Mouse (Mus musculus) heart, postnatal 36 days (tissue): ENCODE measurements around the gene Fscn3. TPM values are rescaled to one million over a fixed set of nuclear protein-coding genes. Genes with fewer than 3 reads are reported as not detected.

ENCODE experiments used
- DNase-seq, 2 experiments: peaks; one replicate each; pipeline ENCODE4 v3.0.0; 2021 to 2022
- intact Hi-C: fragments of 180-260 bp; cut with DNase I; formaldehyde crosslinking; loops from one replicate; pipeline ENCODE4 v1.15.1; 2025
- total RNA-seq, 2 experiments: library from RNA; stranded (reverse); gene quantifications; 2 replicates each; pipeline ENCODE4 v1.2.3; 2021

Gene Fscn3
- total RNA-seq: not detected

DNA sequence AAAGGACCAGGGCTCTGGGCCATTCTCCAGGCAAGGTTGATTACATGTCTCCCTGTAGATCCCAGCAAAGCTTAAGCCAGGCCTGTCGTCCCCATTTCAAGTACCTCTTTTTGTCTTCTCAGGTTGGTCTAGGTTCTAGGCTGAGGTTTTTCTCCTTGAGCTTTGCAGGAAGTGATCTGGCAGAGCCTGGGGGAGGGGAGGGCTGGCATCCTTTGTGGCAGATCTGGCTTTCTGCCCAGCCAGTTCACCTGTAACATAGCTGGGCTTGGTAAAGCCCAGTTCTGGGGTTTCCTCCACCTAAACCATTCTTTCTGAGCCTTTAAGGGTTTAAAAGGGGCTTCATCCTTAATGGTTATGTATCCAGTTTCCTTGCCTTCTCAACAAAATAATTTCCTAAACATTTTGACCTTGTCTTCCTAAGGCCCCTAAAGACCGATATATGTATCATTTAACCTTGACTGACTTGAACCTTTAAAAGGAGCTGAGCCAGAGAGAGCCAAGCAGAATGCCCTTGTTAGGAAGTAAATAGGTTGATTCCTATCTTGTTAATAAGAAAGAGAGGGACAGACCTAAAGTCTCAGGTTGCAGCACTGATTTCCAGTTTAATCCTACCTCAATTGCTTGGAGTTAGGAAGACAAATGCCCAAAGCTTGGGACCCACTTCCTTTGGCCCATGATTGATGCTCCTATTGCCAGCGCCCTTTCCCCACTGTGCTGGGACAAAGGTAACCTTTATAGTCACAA is at the start of gene Fscn3:
Gene Fscn3, plus strand, starts transcription at position 694 of the 744 bp plus-strand sequence.
- DNase-seq: no peak
- intact Hi-C loops: loop anchor here (10.0 kb wide), 1 partner anchor 198 kb away; no protein-coding TSS in a partner anchor

GRCm38 (mm10) chr6:28381983-28382382 is 45.6 kb upstream of the Fscn3 start:
- intact Hi-C loops: no loop called here
- DNase-seq: no peak

DNA sequence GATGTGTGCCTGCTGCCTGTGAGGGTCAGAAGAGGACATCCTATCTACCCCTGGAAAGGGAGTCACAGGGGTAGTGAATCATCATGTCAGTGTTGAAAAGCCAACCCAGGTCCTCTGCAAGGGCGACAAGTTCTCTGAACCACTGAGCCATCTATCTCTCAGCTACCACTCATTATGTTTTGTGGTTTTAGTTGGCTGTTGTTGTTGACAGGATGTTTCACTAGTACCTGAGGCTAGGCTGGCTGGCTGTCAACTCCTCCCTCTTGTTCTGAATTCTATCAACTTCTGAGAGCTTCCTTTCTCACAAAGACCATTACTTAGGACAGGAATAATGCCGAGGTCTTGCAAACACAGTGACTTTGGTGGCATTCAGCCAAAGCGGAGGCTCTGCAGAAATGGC is 42.4 kb upstream of the Fscn3 start:
- no peak for DNase-seq
- intact Hi-C loops: no loop called here

DNA sequence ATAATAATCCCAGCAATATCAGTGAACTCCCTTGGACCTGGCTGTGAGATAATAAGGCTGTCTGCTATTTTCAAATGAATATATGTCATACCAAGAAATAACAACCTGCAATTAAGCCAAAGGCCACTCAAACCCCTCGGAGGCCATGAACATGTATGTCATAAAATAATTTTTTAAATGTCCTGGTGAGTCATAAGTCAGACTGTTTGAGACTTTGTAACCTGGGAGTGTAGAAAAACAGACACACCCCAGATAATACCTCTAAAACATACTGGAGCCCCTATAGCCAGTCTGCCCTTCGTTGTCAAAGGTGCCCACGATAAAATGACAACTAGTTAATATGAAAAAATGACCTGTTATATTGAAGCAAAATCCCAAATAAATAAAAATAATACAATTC is 38.6 kb upstream of the Fscn3 start:
- no peak for DNase-seq
- intact Hi-C loops: no loop called here

DNA sequence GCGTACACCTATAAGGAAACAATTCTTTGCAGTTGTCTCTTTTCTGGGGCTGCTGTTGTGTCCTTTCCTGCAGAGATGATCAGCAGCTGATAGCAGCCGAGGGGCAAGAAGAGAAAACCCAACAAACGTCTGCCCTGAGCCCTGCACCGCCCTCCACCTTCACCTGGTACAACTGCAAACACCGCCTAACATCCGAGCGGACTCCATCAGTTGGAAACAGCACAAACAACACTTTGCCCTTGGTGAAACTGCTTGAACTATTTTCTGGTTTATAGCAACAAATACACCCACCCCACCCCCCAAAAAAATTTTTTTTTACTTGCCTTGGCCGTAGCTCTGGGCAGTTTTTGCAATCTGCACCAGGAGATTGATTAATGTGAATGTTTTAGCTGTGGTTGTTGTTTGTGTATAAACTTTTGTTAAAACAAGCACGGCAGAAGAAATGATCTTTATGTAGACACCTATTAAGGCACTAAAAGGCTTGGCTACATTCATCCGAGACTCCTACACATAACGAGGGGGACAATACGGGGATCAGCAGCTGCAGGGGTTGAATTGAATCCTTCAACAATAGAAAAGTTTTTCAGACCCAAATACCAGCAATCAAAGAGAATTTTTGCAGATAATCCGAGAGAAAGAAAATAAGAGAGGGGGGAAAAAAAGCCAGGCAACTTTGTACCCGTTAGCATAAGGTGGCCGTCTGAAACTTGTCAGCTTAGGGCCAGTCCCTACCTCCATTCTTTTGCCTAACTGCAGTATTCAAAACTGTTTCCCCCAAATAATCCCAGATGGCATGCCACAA is 31.3 kb upstream of the Fscn3 start:
- DNase-seq: no peak
- intact Hi-C loops: no loop called here

DNA sequence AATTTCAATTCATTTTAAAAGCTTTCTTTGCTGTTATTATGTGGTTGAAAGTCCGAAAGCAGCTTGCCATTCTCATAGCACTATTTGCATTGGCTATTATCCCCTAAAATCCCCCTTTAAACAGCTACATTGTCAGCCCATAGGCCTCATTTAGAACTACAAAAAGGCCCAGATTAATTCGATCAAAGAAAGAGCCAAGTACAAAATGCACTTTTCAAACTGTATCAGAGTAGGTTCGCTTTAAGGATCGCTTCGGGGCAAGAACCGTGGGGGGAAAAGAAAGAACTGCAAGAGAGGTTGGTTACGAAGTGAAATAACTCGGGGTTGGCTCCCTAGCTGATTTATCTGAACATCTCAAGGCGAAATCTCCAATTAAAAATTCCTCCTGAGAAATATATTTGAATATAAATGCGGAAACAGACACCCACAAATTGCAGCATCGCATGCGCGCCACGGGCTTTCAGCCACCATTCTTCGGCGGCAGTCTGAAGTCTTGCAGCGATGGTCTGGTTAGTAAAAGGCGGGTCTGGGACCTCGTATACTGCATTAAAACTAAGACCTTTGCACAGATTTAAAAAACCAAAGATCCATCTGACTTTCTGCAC is 30.6 kb upstream of the Fscn3 start:
- intact Hi-C loops: no loop called here
- no peak for DNase-seq

DNA sequence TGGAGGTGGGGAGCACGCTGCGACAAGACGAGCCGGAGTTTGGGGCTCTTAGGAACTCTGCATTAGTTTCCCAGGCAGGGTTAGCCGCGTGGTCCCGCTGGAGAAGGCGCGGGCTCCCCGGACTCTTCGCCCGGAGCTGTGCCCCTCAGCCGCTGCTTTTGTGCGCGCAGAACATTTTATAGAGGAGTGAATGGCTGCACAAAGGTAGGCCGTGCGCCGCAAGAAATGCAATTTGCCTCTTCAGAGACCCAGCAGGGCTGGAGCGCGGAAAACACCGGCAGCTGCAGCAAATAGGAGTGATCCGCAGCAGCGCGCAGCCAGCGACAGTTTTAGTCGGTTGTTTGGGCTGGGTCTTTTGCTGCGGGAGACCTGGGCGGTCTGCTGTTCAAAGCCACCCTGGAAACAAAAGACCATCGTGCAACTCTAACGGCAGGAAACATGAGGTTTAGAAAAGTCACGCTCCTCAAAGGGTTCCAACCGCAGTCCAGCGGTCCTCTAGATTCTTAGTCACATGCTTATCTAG is 29.8 kb upstream of the Fscn3 start, which contains the start of gene Zfp800:
Gene Zfp800, minus strand, starts transcription at position 325 of the 523 bp plus-strand sequence.
- intact Hi-C loops: no loop called here
- DNase-seq: peak in 1 of 2 experiments; percentile 6

GRCm38 (mm10) chr6:28398726-28399125 is 28.9 kb upstream of the Fscn3 start:
- intact Hi-C loops: no loop called here
- DNase-seq: no peak

GRCm38 (mm10) chr6:28399791-28400190 is 27.8 kb upstream of the Fscn3 start:
- no peak for DNase-seq
- intact Hi-C loops: no loop called here

- intact Hi-C loops: no loop called here
These were observed 17.5 kb upstream of the Fscn3 start for GRCm38 (mm10) chr6:28410053-28410452.

GRCm38 (mm10) chr6:28411236-28411635 is 16.4 kb upstream of the Fscn3 start:
- no peak for DNase-seq
- intact Hi-C loops: no loop called here

More at GRCm38 (mm10) chr6:28410053-28410452, 17.5 kb upstream of the Fscn3 start:
- DNase-seq: peak; percentile 37 to 58

DNA sequence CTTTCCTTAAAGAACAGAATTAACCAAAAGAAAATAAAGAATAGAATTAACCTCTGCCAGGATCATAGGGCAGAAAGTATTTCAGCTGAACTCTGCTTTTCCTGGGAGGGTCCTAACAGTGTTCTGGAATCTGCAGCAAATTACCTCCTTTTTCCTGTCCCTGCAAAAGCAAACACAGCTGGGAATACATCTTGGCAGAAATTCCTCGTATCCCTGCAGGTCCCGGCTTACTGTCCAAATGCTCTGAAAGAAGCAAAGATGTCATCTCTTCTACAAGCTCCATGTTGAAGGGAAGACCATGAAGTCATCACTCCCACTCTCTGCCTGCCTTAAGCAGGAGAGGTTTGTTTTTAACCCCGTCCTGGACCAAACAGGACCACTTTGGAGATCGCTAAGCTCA is 10.6 kb upstream of the Fscn3 start:
- peak; percentile 20 to 41 for DNase-seq
- intact Hi-C loops: no loop called here

GRCm38 (mm10) chr6:28418449-28418848 is 9.1 kb upstream of the Fscn3 start:
- DNase-seq: peak; percentile 89

GRCm38 (mm10) chr6:28419673-28420072 is 7.9 kb upstream of the Fscn3 start:
- intact Hi-C loops: loop anchor here (5.0 to 10.0 kb wide), 3 partner anchors 58 to 205 kb away; partner anchors contain the start of gene Snd1
- DNase-seq: no peak

More at GRCm38 (mm10) chr6:28418449-28418848, 9.1 kb upstream of the Fscn3 start:
- intact Hi-C loops: no loop called here

DNA sequence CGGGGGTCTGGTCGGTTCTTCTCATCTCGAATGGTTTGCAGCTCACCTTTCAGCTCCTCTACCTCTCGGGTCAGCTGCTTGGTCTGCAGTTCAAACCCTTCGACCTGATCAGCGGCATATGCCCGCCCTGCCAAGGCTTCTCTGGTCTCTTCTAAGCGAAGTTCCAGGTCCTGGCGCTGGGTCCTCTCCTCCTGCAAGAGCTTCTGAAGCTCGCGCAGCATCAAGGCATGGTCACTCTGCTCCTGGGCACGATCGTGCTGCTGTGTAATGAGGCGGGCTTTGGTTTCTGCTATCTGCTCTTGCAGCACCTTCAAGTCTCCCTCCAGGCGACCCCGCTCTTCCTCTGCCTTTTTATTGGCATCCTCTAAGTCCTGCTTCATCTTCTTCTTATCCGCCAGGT is 7.2 kb upstream of the Fscn3 start:
- no peak for DNase-seq
- intact Hi-C loops: loop anchor here (5.0 to 10.0 kb wide), 3 partner anchors 57 to 204 kb away; partner anchors contain the start of gene Snd1

DNA sequence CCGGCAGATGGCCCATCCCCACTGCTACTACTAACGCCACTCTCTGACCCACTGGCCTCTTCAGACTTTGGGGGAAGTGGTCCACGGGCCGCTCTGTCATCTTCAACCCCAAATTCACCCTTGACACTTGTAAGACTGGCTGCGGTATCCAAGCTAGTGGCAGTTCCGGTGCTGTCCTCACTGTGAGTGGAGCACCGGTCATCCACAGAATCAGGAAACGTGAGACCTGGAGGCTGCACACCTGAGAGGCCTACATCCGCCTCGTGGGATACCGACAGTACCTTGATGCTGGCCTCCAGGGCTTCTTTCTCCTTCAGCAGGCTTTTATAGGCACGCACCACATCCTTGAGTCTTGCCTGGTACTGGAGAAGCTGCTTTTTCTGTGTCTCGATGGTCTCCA is 6.7 kb upstream of the Fscn3 start:
- DNase-seq: no peak
- intact Hi-C loops: loop anchor here (5.0 to 10.0 kb wide), 3 partner anchors 56 to 204 kb away; partner anchors contain the start of gene Snd1

- intact Hi-C loops: loop anchor here (5.0 to 10.0 kb wide), 3 partner anchors 56 to 203 kb away; partner anchors contain the start of gene Snd1
- DNase-seq: peak; percentile 96
These were observed 6.1 kb upstream of the Fscn3 start for GRCm38 (mm10) chr6:28421469-28422000.

- no peak for DNase-seq
- intact Hi-C loops: loop anchor here (5.0 to 10.0 kb wide), 3 partner anchors 55 to 202 kb away; partner anchors contain the start of gene Snd1
These were observed 4.8 kb upstream of the Fscn3 start for GRCm38 (mm10) chr6:28422651-28423290.

GRCm38 (mm10) chr6:28423313-28423712 is 4.3 kb upstream of the Fscn3 start, which contains the start of gene Arf5:
Arf5 (plus strand) TSS chr6:28423560.
- DNase-seq: peak; percentile 95 to 98
- intact Hi-C loops: loop anchor here (5.0 to 10.0 kb wide), 3 partner anchors 54 to 201 kb away; partner anchors contain the start of gene Snd1
